Mouse (Mus musculus) heart, embryonic 11.5 days (tissue): ENCODE measurements around the gene Ddx5. TPM values are rescaled to one million over a fixed set of nuclear protein-coding genes. Genes with fewer than 3 reads are reported as not detected.

Experiments used
- ATAC-seq: fragments of 200-750 bp; cut with Nextera tagmentation; replicated peaks from 2 replicates; pipeline ENCODE4 v1.8.0; 2017; ENCODE audit warnings: moderate library complexity; ENCODE audit not compliant: insufficient number of reproducible peaks, low FRiP score, low TSS enrichment
- H3K27ac ChIP-seq: fragments of 300-500 bp; sonication (generic); 2 replicates; pipeline ENCODE4 v1.5.1; 2014; ENCODE audit warnings: mild to moderate bottlenecking, low read depth, low read length
- H3K27me3 ChIP-seq: fragments of 300-500 bp; sonication (generic); 2 replicates; pipeline ENCODE4 v1.6.1; 2014; ENCODE audit warnings: mild to moderate bottlenecking, low read length, mixed read lengths; ENCODE audit not compliant: control insufficient read depth, insufficient read depth
- H3K36me3 ChIP-seq: fragments of 300-500 bp; sonication (generic); 2 replicates; pipeline ENCODE4 v1.6.1; 2014; ENCODE audit warnings: mild to moderate bottlenecking, low read length, moderate library complexity, mixed read lengths; ENCODE audit not compliant: control insufficient read depth, insufficient read depth
- H3K4me1 ChIP-seq: fragments of 300-500 bp; sonication (generic); 2 replicates; pipeline ENCODE4 v1.6.1; 2014; ENCODE audit warnings: low read length; ENCODE audit not compliant: control insufficient read depth, insufficient read depth
- H3K4me2 ChIP-seq: fragments of 300-500 bp; sonication (generic); 2 replicates; pipeline ENCODE4 v1.6.1; 2014; ENCODE audit warnings: mild to moderate bottlenecking, moderate library complexity
- H3K4me3 ChIP-seq: fragments of 300-500 bp; sonication (generic); 2 replicates; pipeline ENCODE4 v1.5.1; 2014; ENCODE audit warnings: low read depth, low read length
- H3K9ac ChIP-seq: fragments of 300-500 bp; sonication (generic); 2 replicates; pipeline ENCODE4 v1.6.1; 2014; ENCODE audit warnings: mild to moderate bottlenecking, low read depth, low read length, moderate library complexity
- H3K9me3 ChIP-seq: fragments of 300-500 bp; sonication (generic); replicated peaks from 2 replicates; pipeline ENCODE4 v1.6.1; 2016; ENCODE audit warnings: low read length; ENCODE audit not compliant: control insufficient read depth
- WGBS: fragments of 180-500 bp; shearing (Covaris S2); extraction: QIAGEN DNeasy Blood & Tissue Kit; methylation state at CpG from one replicate; pipeline ENCODE4 v1.1.7; 2014; ENCODE audit not compliant: insufficient replicate concordance; 5-methylcytosine and 5-hydroxymethylcytosine counted together
- polyA plus RNA-seq: library from polyadenylated mRNA; unstranded; fragments of >200 nt; fragmentation: Nextera tagmentation; extraction: Ambion mirVana; gene quantifications from 2 replicates; pipeline ENCODE4 v1.2.1, GENCODE M21; 2014

Ddx5 gene
- polyA plus RNA-seq, 1 experiment from 2014 or later: 291 TPM

- H3K9ac ChIP-seq: no peak overlapping the region
- WGBS: 88% methylated on average over 9 of the region's 9 CpGs
- no peak overlapping the region for H3K27ac ChIP-seq
- H3K4me3 ChIP-seq: no peak overlapping the region
- ATAC-seq: no peak
- no peaks in the 10 kb centered on the region for H3K9me3 ChIP-seq
- no peak overlapping the region for H3K4me2 ChIP-seq
- H3K4me1 ChIP-seq: peaks cover 22% of the 10 kb centered on the region
- peaks cover 24% of the 10 kb centered on the region for H3K36me3 ChIP-seq
- H3K27me3 ChIP-seq: no peaks in the 10 kb centered on the region
Observed at GRCm38 (mm10) chr11:106819595-106819994, 30.6 kb upstream of the Ddx5 start.

- Histone ChIP-seq H3K9me3 (no peaks in the 10 kb centered on the region), H3K36me3 (peaks cover 20% of the 10 kb centered on the region), H3K4me3 (no peak overlapping the region), H3K27ac (peak overlapping the region; percentile 24; the same call in 1 of the 2 replicates), H3K27me3 (no peaks in the 10 kb centered on the region), H3K4me2 (no peak overlapping the region), H3K9ac (peak overlapping the region; percentile 52; the same call in 1 of the 2 replicates), H3K4me1 (peaks cover 23% of the 10 kb centered on the region)
- no peak for ATAC-seq
- 58% methylated on average over 9 of the region's 9 CpGs for WGBS
Observed at GRCm38 (mm10) chr11:106818341-106818740, 29.4 kb upstream of the Ddx5 start.

GRCm38 (mm10) chr11:106817808-106818207 is 28.8 kb upstream of the Ddx5 start:
- 91% methylated on average over 6 of the region's 6 CpGs for WGBS
- H3K27ac ChIP-seq: no peak overlapping the region
- H3K9ac ChIP-seq: no peak overlapping the region
- no peak for ATAC-seq
- no peaks in the 10 kb centered on the region for H3K27me3 ChIP-seq
- H3K4me2 ChIP-seq: no peak overlapping the region
- no peak overlapping the region for H3K4me3 ChIP-seq
- peaks cover 20% of the 10 kb centered on the region for H3K36me3 ChIP-seq
- no peaks in the 10 kb centered on the region for H3K9me3 ChIP-seq
- peaks cover 23% of the 10 kb centered on the region for H3K4me1 ChIP-seq

DNA sequence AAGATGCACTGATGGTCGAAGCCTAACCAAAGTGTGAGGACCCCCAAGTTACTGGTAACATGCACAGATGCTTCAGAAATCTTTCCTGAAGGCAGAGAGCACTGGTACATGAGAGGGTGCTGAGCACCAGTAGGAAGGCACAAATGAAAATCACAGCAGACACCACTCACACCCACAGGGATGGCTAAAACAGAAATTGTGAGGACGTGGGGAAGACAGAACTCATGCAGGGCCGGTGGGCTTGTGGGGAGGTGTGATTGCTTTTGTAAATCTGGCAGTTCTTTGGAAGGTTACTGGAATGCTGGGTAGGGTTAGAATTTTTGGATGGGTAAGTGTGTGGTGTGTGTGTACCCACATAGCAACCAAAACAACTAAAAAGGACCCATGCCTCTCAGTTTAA is 28.2 kb upstream of the Ddx5 start:
- Histone ChIP-seq H3K27me3 (no peaks in the 10 kb centered on the region), H3K4me2 (no peak overlapping the region), H3K27ac (no peak overlapping the region), H3K4me1 (peaks cover 21% of the 10 kb centered on the region), H3K9ac (no peak overlapping the region), H3K4me3 (no peak overlapping the region), H3K36me3 (peaks cover 20% of the 10 kb centered on the region), H3K9me3 (no peaks in the 10 kb centered on the region)
- WGBS: 84% methylated on average over 3 of the region's 3 CpGs
- no peak for ATAC-seq

- WGBS: 72% methylated on average over 7 of the region's 7 CpGs
- Histone ChIP-seq H3K27ac (no peak overlapping the region), H3K4me1 (peaks cover 19% of the 10 kb centered on the region), H3K9ac (no peak overlapping the region), H3K27me3 (no peaks in the 10 kb centered on the region), H3K36me3 (peaks cover 22% of the 10 kb centered on the region), H3K9me3 (no peaks in the 10 kb centered on the region), H3K4me3 (no peak overlapping the region), H3K4me2 (no peak overlapping the region)
- ATAC-seq: no peak
Observed at GRCm38 (mm10) chr11:106816316-106816715, 27.3 kb upstream of the Ddx5 start.

DNA sequence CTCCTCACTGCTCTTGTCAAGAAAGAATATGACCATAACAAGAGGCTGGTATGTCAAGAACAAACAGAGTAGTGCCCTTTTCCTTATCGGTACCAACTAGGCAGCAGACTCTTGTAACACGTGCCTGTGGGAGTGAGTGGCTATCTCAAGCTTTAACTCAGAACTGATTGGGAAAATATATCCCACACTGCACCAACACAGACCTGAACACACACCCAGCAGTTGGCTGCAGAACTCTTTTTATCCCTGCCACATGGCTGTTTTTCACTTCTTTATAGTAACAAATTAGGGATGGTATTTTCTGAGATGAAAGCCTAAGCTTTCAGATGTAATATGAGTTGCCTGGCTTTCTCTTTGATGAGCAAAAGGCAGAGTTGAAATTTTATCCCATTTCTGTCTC is 26.8 kb upstream of the Ddx5 start:
- no peak for ATAC-seq
- peaks cover 24% of the 10 kb centered on the region for H3K36me3 ChIP-seq

GRCm38 (mm10) chr11:106815331-106815730 is 26.3 kb upstream of the Ddx5 start:
- 100% methylated on average over 2 of the region's 2 CpGs for WGBS
- Histone ChIP-seq H3K9me3 (no peaks in the 10 kb centered on the region), H3K4me3 (no peak overlapping the region), H3K27me3 (no peaks in the 10 kb centered on the region), H3K27ac (no peak overlapping the region), H3K36me3 (peaks cover 26% of the 10 kb centered on the region), H3K4me1 (peaks cover 19% of the 10 kb centered on the region), H3K4me2 (no peak overlapping the region), H3K9ac (no peak overlapping the region)
- ATAC-seq: no peak

More for the DNA sequence above, 26.8 kb upstream of the Ddx5 start:
- no peaks in the 10 kb centered on the region for H3K9me3 ChIP-seq
- no peak overlapping the region for H3K4me3 ChIP-seq
- no peak overlapping the region for H3K4me2 ChIP-seq
- H3K27me3 ChIP-seq: no peaks in the 10 kb centered on the region
- H3K9ac ChIP-seq: no peak overlapping the region
- no peak overlapping the region for H3K27ac ChIP-seq
- H3K4me1 ChIP-seq: peaks cover 19% of the 10 kb centered on the region
- WGBS: 60% methylated on average over 2 of the region's 2 CpGs

DNA sequence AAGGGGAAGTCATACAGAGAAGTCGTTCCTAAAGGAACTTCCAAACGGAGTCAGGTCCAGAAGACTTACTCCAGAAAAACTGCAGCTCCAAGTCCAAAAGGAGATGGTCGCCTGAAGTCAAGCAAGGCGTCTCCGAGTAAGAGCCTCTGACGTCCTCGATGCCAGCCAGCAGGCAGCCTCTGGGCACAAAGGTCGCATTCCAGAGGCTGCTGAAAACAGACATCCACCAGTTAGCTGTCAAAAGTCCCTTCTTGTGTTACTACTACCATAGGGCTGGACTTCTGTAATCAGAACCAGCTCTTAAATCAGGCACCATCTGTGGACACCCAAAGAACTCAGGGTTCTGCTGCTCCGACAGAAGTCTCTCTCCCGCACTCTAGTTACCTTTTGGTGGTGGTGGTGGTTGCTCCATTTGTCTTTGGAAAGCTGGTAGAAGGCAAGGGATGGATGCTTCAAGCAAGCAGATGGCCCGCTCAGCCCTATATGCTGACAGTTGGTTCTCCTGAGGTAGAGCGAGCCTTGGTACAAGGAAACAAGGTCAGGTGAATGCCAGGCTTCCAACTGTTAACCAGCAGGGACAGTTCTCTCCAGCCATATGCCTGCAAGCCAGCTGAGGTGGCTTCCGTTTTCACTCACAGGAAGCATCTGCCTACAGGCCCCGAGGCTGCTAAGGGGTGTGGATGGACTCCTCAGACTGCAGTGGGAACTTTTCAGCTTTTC is 25.8 kb upstream of the Ddx5 start:
- Histone ChIP-seq H3K36me3 (peaks cover 25% of the 10 kb centered on the region), H3K4me2 (no peak overlapping the region), H3K4me3 (no peak overlapping the region), H3K27ac (no peak overlapping the region), H3K9ac (no peak overlapping the region), H3K4me1 (peaks cover 19% of the 10 kb centered on the region), H3K9me3 (no peaks in the 10 kb centered on the region), H3K27me3 (no peaks in the 10 kb centered on the region)
- 75% methylated on average over 14 of the region's 14 CpGs for WGBS
- ATAC-seq: no peak
